Mouse (Mus musculus) cerebellum, adult 18-20 months (tissue): ENCODE results near the gene Il4ra.

ENCODE experiments used
- DNase-seq, 2 experiments: peaks; one replicate each; pipeline ENCODE4 v3.0.0; 2021

Gene Il4ra

DNA sequence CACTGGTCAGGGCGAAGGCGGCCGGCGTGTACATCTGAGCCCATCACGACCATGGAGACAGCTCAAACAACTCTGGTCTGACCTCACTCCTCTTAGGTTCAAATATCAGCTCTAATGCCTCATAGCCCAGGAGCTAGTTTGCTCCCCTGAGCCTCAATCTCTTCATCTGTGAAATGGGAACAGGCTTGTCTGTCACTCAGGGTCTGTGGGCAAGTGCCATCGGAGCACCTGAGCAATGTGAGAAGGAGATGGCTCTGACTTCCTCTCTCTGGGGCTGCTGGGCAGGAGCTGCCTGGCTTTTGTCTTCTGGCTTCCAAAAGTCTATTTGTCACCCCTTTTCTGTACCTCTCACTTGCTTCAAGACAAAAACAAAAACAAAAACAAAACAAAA, 49.4 kb downstream of the Il4ra start:
- no peak for DNase-seq

DNA sequence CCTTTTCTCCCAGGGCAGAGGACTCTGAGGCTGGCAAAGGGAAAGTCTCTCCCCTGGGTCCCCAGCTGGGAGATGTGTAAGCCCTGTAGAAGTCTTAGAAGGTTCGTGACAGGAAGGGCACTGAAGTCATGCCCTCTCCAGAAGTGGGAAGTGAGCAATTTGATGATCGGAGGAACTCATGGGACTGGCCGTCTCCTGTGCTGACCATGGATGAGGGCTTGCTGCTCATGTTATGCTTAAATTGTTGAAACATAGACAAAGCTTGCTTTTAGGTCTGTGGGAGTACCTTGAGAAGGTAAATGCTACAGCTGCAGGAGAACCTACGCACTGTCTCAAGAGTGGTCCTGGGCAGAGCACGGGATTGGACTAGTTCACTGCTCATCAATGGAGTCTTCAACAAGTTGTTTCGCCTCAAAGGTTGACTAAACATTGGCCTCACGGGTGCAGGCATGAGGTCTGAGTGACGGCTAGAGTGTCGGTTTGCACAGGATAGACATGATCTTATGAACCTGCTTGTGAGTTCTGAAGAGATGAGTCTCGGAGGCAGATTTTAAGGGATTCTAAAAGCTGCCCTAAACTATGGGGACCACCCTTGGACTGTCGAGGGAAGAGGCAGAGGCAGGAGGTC, 50.0 kb downstream of the Il4ra start:
- no peak for DNase-seq

DNA sequence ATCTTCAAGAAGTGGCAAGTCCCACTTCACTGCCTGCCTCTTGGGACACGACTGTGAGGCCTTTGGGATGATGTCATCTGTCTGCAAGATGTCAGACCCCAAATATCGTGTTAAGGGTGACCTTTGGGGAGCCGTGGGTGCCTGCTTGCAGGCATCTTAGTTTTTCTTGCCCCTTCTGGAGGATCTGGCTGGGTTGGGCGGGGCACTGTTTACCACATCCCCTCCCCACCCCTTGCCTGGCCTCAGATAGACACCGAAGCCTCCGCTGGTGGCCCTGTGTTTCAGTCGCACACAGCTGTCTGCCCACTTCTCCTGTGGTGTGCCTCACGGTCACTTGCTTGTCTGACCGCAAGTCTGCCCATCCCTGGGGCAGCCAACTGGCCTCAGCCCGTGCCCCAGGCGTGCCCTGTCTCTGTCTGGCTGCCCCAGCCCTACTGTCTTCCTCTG, 51.3 kb downstream of the Il4ra start, which contains the start of gene Il21r:
Il21r (plus strand) TSS at position 245 of the 447 bp plus-strand sequence.
- no peak for DNase-seq

DNA sequence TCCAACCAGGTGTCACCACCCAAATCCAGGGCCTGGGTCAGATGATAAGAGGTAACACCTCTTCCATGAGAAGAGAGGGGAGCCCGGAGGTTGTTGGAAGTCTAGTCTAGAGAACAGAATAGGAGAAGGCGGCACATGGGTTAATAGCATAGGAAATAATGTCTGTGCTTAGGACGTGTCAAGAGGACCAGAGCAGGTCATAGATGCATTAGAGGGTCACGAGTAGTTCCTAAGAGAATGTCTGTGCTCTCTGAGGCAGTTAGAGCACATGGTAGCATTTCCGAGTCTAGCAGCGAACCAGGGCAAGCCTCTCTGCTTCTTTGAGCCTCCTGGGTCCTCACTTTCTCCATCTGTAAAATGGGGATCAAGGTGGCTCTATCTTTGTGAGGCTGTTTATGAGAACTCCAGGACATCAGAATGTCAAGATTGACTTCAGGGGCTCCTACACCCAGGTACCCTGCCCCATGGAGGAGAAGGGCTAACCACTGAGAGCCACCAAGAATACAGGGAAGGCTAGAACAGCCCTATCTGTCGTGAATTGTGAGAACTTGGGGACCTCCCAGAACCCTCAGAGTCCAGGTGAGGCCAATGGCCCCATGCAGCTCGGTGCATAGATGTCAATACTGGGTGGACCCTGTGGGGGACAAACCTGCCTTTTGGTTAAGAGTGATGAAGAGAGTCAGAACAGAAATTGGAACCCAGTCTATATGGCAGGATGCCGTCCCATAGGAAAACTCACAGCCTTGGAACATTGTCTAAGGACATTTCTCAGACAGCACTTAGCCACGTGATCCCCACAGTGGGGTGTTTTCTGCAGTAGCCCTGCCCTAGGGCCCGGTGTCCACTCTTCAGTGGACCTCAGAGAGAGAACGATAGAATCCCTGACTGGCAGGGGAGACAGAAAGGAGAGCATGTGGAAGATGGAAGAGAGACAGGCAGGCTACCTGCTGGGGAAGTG, 52.7 kb downstream of the Il4ra start:
- no peak for DNase-seq

DNA sequence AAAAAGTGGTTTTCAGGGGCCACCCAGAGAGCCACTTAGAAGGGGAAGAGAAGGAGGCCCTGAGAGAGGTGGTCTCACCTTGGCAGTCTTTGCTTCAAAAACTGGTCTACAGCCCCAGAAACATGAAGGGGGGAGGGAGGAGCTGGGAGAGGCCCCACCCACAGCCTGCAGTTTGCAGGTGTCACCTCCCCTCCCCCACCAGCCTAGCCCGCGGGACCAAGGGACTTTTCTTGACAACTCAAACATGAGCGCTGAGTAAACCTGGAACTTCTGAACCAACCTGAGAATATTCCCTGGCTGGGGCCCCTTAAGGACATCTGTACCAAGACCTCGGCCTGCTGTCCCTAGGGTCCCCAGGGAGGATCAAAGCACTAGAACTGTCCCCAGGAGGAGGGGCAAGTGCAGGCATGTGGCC, 53.8 kb downstream of the Il4ra start:
- DNase-seq = no peak

DNA sequence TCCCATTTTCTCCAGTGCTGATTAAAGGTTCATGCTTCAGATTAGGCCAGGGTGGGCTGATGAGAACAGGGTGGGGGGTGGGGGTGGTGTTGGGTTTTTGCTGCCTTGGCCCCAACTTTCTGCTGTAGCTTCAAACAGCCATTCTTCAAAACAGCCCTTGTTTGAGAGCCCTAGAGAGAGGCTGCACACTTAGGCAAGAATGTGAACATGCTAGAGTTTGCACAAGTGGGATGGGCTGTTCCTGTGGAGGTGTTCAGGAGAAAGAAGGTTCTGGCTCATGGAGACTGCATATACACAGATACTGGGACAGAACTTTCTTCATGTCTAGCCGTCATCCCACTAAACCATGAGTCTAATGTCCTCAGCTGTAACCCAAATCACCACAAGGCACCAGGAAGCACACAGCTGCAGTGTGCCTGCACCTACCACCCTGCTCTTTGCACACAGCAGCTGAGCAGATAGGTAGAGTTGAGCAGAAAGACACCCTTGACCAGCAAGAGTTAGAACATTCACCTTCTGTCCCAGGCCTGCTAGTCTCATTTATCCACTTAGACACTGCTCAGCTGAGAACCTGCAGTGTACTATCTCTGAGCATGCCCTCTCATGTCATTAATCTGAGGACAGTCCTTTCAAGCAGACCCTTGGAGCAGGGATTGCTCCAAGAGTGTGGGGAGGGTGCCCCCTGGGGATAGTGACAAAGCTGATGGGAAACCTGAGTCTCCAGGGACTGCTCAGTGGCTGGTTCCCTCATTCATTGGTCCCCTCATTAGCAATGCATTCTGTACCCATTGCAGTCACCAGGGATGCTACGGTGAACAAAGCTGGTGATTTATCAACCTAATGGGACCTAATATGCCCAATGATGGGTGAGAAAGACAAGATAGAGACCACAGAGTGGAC, 54.6 kb downstream of the Il4ra start:
- DNase-seq = no peak

DNA sequence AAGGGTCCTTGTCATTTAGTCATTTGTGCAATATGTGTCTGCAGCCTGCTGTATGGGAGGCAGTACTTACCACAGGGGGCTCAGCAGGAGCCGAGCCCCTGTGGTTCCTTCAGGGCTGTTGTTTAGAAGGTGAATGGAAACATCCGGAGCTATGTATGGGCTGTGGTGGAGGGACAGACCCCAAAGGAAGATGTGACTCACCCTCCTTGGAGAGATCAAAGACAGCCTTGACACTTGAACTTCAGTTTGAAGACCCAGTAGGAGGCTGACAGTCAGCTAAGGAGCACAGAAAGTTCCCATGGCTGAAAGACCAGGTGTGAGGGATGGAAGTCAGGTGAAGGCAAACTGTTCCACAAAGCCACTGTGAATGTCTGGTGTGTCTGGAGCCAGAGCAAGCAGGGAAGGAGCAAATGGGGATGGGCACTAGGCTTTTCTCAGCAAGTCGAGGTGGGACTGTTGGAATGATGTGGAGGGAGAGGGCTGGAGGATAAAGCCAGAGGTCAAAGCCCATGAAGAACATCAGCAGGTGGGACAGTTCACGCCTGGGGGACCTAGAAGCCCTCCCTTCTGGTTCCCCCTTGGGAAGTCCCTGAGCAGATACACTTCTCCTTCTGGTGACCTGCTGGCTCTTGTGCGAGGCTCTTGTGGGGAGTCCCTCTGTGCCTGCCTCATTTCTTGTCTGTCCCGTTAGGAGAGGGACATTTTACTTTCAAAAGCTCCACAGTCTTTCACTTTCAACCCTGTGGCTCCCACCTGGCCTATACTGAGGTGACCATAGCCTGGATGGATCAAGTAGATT, 55.7 kb downstream of the Il4ra start:
- no peak for DNase-seq

DNA sequence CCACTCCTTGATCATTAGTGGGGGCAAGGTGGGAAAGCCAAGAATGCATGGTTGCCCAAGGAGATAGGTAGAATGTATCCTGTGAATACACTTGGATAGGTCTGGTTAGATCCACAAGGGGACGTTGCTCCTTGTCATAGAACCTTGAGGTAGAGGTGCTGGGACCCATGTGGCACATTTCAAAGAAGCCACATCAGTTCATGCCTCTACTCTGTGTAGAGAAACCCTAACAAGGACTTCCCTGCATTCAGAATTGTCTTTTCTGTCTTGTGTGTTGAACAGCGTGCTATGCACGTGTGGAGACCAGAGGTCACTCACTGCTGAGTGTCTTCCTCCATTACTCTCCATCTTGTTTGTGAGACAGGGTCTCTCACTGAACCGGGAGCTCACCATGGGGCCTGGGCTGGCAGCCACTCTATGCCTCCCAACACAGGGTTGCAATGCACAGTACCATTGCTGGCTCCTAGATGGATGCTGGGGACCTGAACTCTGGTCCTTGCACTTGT, 56.3 kb downstream of the Il4ra start:
- no peak for DNase-seq

DNA sequence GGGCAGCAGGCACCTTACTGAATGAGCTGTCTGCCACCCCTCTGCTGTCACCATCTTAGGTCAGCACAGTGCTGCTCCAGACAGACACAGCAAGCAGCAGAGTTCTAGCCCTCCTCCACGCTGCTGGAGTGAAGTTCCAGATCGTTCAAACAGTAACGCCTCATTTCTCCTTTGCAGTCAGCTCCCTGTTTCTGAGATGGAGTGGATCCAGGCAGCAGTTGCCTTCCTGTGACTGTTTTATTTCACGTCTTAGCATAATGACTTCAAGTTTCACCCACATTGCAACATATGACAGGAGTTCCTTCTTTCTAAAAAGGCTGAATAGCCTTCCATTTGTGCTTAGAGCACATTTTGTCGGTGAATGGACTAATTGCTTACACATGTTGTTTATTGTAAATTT, 61.7 kb downstream of the Il4ra start:
- DNase-seq = no peak

DNA sequence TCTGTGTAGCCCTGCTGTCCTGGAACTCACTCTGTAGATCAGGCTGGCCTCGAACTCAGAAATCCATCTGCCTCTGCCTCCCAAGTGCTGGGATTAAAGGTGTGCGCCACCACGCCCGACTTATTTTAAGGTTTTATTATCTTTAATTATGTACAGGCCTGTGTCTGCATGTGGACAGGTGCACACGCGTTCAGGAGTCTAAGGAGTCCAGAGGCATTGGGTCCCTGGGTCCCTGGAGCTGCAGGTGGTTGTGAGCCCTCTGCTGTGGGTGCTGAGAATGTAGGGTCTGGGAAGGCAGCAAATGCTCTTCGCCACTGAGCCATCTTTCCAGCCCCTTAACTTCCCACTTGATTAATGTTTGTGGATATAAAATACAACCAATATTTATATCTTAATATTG, 63.5 kb downstream of the Il4ra start:
- no peak for DNase-seq

DNA sequence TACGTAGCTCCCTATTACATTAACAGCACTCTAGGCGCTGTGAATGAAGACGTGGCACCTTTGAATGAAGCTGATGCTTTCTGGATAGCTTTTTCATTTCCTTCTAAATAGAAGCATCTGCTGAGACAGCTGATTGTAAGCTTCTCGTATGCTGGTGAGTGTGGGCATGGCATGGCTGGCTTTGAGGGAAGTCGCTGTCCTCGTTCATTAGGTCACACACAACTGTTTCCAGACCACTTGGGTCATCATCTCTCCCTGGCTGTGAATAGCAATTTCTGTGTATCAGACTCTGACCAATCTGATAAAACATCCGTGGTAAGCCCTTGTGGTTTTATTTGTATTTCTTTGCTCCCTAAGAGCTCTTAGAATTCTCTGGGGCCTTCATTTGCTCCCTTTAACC, 66.1 kb downstream of the Il4ra start:
- no peak for DNase-seq

DNA sequence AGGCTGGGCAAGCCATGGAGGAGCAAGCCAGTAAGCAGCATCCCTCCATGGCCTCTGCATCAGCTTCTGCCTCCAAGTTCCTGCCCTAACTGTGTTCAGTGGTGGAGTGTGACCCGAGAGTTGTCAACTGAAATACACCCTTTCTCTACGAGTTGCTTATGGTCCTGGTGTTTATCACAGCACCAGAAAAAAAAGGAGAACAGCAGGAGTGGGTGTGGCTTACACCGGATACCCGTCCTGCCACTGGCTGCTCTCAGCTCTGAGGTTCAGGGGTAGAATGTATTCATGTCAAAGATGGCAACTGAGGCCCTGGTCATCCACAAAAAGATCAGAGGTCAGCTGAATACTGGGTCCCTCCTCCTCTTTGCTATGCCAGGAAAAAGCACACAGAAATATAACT, 68.2 kb downstream of the Il4ra start:
- DNase-seq = no peak

DNA sequence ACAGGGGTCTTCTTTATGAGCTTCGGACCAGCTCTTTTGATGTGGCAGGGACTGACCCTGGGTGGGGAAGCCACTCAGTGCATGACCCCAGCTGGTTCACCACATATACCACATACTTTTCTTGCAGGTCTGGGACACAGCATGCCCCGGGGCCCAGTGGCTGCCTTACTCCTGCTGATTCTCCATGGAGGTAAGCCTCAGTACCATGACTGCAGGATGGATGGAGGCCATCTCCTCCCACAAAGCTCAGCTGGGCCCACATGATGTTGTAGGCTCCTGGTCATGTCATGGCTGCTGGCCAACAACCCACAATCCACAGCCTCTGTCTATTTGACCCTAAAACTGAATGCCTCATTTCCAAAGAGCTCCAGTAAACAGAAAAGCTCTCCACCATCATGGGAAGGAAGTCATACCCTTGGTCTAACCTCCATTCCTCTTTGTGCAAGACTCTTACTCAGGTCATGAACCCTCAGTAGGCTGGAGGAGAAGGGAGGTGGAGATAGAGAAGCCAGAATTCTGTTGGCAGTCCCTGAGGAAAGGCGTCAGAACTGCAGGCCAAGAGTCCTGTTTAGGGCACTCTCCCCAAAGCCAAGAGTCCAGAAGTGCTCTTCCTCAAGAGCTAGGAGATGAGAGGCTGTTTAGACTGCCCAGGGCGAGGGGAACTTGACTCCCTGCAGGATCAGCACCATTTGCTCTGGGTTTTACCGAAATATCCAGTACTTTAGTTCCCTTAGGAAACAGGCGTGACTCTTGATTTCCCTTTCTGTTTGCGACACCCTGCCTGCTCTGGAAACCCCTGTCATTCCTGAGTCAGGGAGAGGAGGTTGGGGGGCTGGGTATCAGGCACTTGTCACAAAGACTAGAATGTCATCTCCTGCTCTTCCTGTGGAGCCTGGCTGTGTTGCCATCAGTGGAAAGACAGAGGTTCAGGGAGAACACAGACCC, 71.1 kb downstream of the Il4ra start:
- no peak for DNase-seq

DNA sequence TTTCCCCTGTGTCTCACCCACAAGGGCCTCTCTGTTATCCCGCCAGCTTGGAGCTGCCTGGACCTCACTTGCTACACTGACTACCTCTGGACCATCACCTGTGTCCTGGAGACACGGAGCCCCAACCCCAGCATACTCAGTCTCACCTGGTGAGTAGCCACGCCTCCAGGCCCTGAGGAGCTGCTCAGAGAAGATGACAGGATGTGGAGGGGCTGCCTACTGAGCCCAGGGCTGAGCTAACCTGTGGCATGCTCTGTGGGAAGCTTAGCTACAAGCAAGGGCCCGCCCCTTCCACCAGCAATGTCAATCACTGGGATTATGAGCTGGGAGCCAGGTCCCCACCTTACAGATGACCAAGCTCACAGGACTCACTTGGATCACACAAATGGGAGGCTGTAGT, 73.3 kb downstream of the Il4ra start:
- DNase-seq = no peak

DNA sequence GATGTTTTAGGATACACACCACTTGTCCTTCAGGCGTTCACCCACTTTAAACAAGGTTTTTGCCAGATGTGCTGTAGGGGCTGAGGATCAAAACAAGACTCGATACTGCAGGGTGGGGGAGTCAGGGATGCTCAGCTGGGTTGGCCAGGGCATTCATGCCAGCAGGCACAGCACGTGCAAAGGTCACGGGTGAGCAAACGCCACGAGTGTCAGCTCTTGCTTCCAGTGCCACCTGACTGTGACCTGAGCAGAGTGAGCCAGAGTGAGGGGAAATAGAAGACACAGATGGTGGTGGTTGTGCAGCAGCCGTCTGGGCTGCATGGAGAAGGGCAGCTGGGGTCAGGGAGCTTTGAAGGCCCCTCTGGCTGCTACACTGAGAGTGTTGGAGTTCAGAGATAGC, 73.9 kb downstream of the Il4ra start:
- no peak for DNase-seq
